Mouse (Mus musculus) MEL (cell line): ENCODE measurements around the gene Sos1. TPM values are rescaled to one million over a fixed set of nuclear protein-coding genes. Genes with fewer than 3 reads are reported as not detected.

Source experiments
- DNase-seq: peaks from one replicate; pipeline ENCODE4 v3.0.0; 2011; ENCODE audit warnings: low read depth, low spot score
- H3K27ac ChIP-seq: 2 replicates; pipeline ENCODE4 v1.5.1; 2012; ENCODE audit warnings: low read depth, mild to moderate bottlenecking, control low read depth, low read length, moderate library complexity; ENCODE audit not compliant: control insufficient read depth
- H3K27me3 ChIP-seq, 2 experiments: fragments of 150-350 bp in 1 of 2; sonication (generic) in 1 of 2; 2 replicates each; pipeline ENCODE4 v1.6.1; 2012; ENCODE audit warnings: low read length in 2 of 2, mild to moderate bottlenecking in 2 of 2, improper control_type of control experiment in 1 of 2, moderate library complexity in 1 of 2; ENCODE audit not compliant: insufficient read depth in 2 of 2, control insufficient read depth in 1 of 2
- H3K36me3 ChIP-seq, 2 experiments: 2 replicates each; pipeline ENCODE4 v1.6.1; 2012 to 2014; ENCODE audit warnings: low read length in 2 of 2, improper control_type of control experiment in 1 of 2, inconsistent platforms in 1 of 2, mild to moderate bottlenecking in 1 of 2; ENCODE audit not compliant: insufficient read depth in 2 of 2, control insufficient read depth in 1 of 2
- H3K4me1 ChIP-seq, 2 experiments: fragments of 150-350 bp in 1 of 2; sonication (generic) in 1 of 2; 2 replicates each; pipeline ENCODE4 v1.6.1; 2012; ENCODE audit warnings: low read length in 2 of 2, improper control_type of control experiment in 1 of 2, mild to moderate bottlenecking in 1 of 2; ENCODE audit not compliant: insufficient read depth in 2 of 2, control insufficient read depth in 1 of 2
- H3K4me3 ChIP-seq, 2 experiments: fragments of 150-350 bp in 1 of 2; sonication (generic) in 1 of 2; 2 replicates each; pipeline ENCODE4 v1.5.1; 2012; ENCODE audit warnings: low read depth in 2 of 2, low read length in 2 of 2, mild to moderate bottlenecking in 2 of 2, moderate library complexity in 2 of 2, control low read depth in 1 of 2, improper control_type of control experiment in 1 of 2; ENCODE audit not compliant: control insufficient read depth in 1 of 2, insufficient read depth in 1 of 2
- H3K79me2 ChIP-seq: 2 replicates; pipeline ENCODE4 v1.6.1; 2012; ENCODE audit warnings: mild to moderate bottlenecking, low read length, moderate library complexity; ENCODE audit not compliant: control insufficient read depth, poor library complexity, insufficient read depth
- H3K9ac ChIP-seq: 2 replicates; pipeline ENCODE4 v1.6.1; 2012; ENCODE audit warnings: low read depth, mild to moderate bottlenecking, control low read depth, low read length, moderate library complexity; ENCODE audit not compliant: control insufficient read depth, poor library complexity, severe bottlenecking
- H3K9me3 ChIP-seq: fragments of 150-350 bp; sonication (generic); replicated peaks from 2 replicates; pipeline ENCODE4 v1.6.1; 2012; ENCODE audit warnings: mild to moderate bottlenecking, low read length, improper control_type of control experiment, moderate library complexity; ENCODE audit not compliant: insufficient read depth
- BHLHE40 ChIP-seq: IDR thresholded peaks from 2 replicates; pipeline ENCODE4 v1.6.1; 2012; ENCODE audit warnings: low read depth, mild to moderate bottlenecking, inconsistent platforms, low read length, improper control_type of control experiment, borderline replicate concordance
- CHD1 ChIP-seq: IDR thresholded peaks from 2 replicates; pipeline ENCODE4 v1.6.1; 2012; ENCODE audit warnings: low read depth, mild to moderate bottlenecking, inconsistent platforms, low read length, improper control_type of control experiment
- CHD2 ChIP-seq: IDR thresholded peaks from 2 replicates; pipeline ENCODE4 v1.6.1; 2011; ENCODE audit warnings: low read length, improper control_type of control experiment
- CTCF ChIP-seq, 3 experiments: IDR thresholded peaks in 2 of 3; conservative IDR thresholded peaks in 1 of 3; 2 replicates each; pipeline ENCODE4 v1.5.1; 2011 to 2012; ENCODE audit warnings: low read length in 3 of 3, low read depth in 2 of 3, mild to moderate bottlenecking in 2 of 3, improper control_type of control experiment in 1 of 3, inconsistent platforms in 1 of 3, mixed read lengths in 1 of 3, moderate library complexity in 1 of 3; ENCODE audit not compliant: control insufficient read depth in 1 of 3, insufficient read depth in 1 of 3, poor library complexity in 1 of 3, severe bottlenecking in 1 of 3
- E2F4 ChIP-seq: IDR thresholded peaks from 2 replicates; pipeline ENCODE4 v1.6.1; 2011; ENCODE audit warnings: low read depth, low read length, improper control_type of control experiment, borderline replicate concordance
- ELF1 ChIP-seq: IDR thresholded peaks from 2 replicates; pipeline ENCODE4 v1.6.1; 2014; ENCODE audit warnings: low read depth, mild to moderate bottlenecking, inconsistent platforms, low read length, improper control_type of control experiment, moderate library complexity
- EP300 ChIP-seq, 2 experiments: IDR thresholded peaks; 2 replicates each; pipeline ENCODE4 v1.6.1; 2011; ENCODE audit warnings: improper control_type of control experiment in 2 of 2, low read length in 2 of 2, low read depth in 1 of 2, mild to moderate bottlenecking in 1 of 2
- GATA1 ChIP-seq: IDR thresholded peaks from 2 replicates; pipeline ENCODE4 v1.6.1; 2011; ENCODE audit warnings: low read depth, low read length, improper control_type of control experiment
- HCFC1 ChIP-seq: IDR thresholded peaks from 2 replicates; pipeline ENCODE4 v1.6.1; 2012; ENCODE audit warnings: low read depth, mild to moderate bottlenecking, inconsistent platforms, low read length, improper control_type of control experiment, moderate library complexity
- MEF2A ChIP-seq: IDR thresholded peaks from 2 replicates; pipeline ENCODE4 v1.6.1; 2014; ENCODE audit warnings: low read depth, mild to moderate bottlenecking, inconsistent platforms, low read length, improper control_type of control experiment; ENCODE audit not compliant: poor library complexity, insufficient replicate concordance, severe bottlenecking; ENCODE audit errors: extremely low read depth
- NRF1 ChIP-seq: IDR thresholded peaks from 2 replicates; pipeline ENCODE4 v1.6.1; 2014; ENCODE audit warnings: low read depth, mild to moderate bottlenecking, inconsistent platforms, low read length, improper control_type of control experiment, moderate library complexity; ENCODE audit not compliant: poor library complexity, insufficient read depth, severe bottlenecking
- RAD21 ChIP-seq: IDR thresholded peaks from 2 replicates; pipeline ENCODE4 v1.6.1; 2011; ENCODE audit warnings: mild to moderate bottlenecking, low read depth, low read length, improper control_type of control experiment
- RCOR1 ChIP-seq: IDR thresholded peaks from 2 replicates; pipeline ENCODE4 v1.6.1; 2012; ENCODE audit warnings: low read depth, mild to moderate bottlenecking, inconsistent platforms, low read length, improper control_type of control experiment
- SIN3A ChIP-seq: IDR thresholded peaks from 2 replicates; pipeline ENCODE4 v1.6.1; 2012; ENCODE audit warnings: low read length, improper control_type of control experiment, inconsistent platforms
- SMC3 ChIP-seq: IDR thresholded peaks from 2 replicates; pipeline ENCODE4 v1.6.1; 2011; ENCODE audit warnings: low read depth, low read length, improper control_type of control experiment
- USF1 ChIP-seq: IDR thresholded peaks from 2 replicates; pipeline ENCODE4 v1.6.1; 2014; ENCODE audit warnings: low read depth, mild to moderate bottlenecking, inconsistent platforms, low read length, improper control_type of control experiment, moderate library complexity
- ZMIZ1 ChIP-seq: IDR thresholded peaks from 2 replicates; pipeline ENCODE4 v1.6.1; 2012; ENCODE audit warnings: low read depth, mild to moderate bottlenecking, inconsistent platforms, low read length, improper control_type of control experiment, moderate library complexity
- polyA plus RNA-seq, 2 experiments: library from polyadenylated mRNA; stranded (reverse) in 1 of 2; unstranded in 1 of 2; fragments of >175 nt in 1 of 2; fragments of >200 nt in 1 of 2; gene quantifications; 2 replicates each; pipeline versions ENCODE4 v1.2.1 to v1.2.4; 2012; ENCODE audit warnings: low replicate concordance in 2 of 2, low read depth in 1 of 2; ENCODE audit not compliant: insufficient read length in 2 of 2, insufficient read depth in 1 of 2, missing spikeins in 1 of 2
- total RNA-seq: library from RNA; depleted of rRNA; stranded (reverse); fragments of 300-350 nt; gene quantifications from 2 replicates; pipeline ENCODE4 v1.2.3, GENCODE M21; 2012

Gene Sos1
- total and polyA plus RNA-seq, 3 experiments: 4.6 to 20.3 (median 12.1) TPM

DNA sequence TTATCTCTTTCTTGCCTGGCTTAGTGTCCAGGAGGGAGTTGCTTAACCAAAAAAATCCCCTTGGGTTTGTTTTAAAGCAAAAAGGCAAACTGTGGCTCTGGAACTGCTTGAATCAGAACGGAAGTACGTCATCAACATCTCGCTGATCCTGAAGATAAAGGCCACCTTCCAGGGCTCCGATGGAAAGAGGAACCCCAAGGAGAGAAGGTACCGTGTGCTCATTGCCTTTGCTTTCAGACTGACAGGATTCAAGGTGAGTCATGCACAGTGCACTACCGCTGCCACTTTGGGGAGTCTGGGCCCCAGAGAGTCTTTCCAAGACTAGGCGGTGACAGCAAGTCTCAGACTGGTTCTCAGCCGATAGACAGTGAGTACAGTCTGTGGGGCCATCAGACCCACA, 120.0 kb downstream of the Sos1 start:
- Histone ChIP-seq H3K4me1 (0 out of 4 replicates have a peak, but pooled peaks cover 0 to 5% of the 10 kb centered on the region in 2 experiments), H3K27ac (no peak overlapping the region), H3K9me3 (no peaks in the 10 kb centered on the region), H3K79me2 (no peaks in the 10 kb centered on the region), H3K36me3 (no peaks in the 10 kb centered on the region), H3K9ac (no peak overlapping the region)
- peak; percentile 45 for DNase-seq
- TF ChIP-seq EP300 (IDR thresholded peaks at IDR 0.05; ENCODE audit: low read depth in 1 of 2, low read length in 2 of 2) (no peak), GATA1 (peak; percentile 39; the same call in 1 of the 2 replicates), CTCF (IDR thresholded peaks at IDR 0.05 in 2 of 3, conservative IDR thresholded peaks at IDR 0.05 in 1 of 3; ENCODE audit: control insufficient read depth in 1 of 3, insufficient read depth in 1 of 3, low read depth in 2 of 3, low read length in 3 of 3, poor library complexity in 1 of 3, severe bottlenecking in 1 of 3) (no peak)
- TF ChIP-seq, all 39 proteins: peak for 1
- H3K4me3 ChIP-seq: no peak overlapping the region
- H3K27me3 ChIP-seq: peaks cover 0 to 5% of the 10 kb centered on the region in 2 experiments; a peak in 2 of 4 replicates

DNA sequence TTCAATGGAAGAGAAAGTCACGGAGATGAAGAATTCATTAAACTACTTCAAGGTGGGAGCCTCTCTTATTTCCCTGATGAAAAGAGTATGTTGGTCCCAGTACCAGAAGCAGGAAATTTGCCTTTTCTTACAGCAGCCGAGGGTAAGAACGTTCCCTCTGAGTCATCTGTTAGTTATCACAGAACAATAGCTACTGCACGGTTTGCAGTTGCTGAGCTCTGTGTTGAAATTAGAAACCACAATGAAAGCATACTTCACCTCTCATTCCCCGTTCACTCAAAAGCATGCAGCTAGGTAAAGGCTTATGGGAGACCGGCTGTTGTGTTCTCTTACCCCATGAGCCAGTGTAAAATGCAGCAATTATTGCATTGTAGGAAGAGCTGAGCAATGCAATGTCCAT, 133.0 kb downstream of the Sos1 start:
- Histone ChIP-seq H3K27me3 (peaks cover 0 to 2% of the 10 kb centered on the region in 2 experiments; a peak in 2 of 4 replicates), H3K9me3 (no peaks in the 10 kb centered on the region), H3K27ac (no peak overlapping the region), H3K79me2 (no peaks in the 10 kb centered on the region), H3K4me1 (no peaks in the 10 kb centered on the region), H3K9ac (no peak overlapping the region), H3K36me3 (no peaks in the 10 kb centered on the region), H3K4me3 (no peak overlapping the region)
- TF ChIP-seq CHD1: no peak
- no peak for TF ChIP-seq SMC3
- no peak for TF ChIP-seq ZMIZ1
- TF ChIP-seq NRF1: no peak
- TF ChIP-seq HCFC1: no peak
- no peak for TF ChIP-seq BHLHE40
- TF ChIP-seq CHD2: no peak
- no peak for TF ChIP-seq SIN3A
- TF ChIP-seq E2F4: no peak
- TF ChIP-seq RCOR1: no peak
- TF ChIP-seq RAD21: no peak
- no peak for TF ChIP-seq USF1
- no peak for TF ChIP-seq MEF2A
- no peak for TF ChIP-seq ELF1
- DNase-seq: no peak
